In the genomic region with DNA sequence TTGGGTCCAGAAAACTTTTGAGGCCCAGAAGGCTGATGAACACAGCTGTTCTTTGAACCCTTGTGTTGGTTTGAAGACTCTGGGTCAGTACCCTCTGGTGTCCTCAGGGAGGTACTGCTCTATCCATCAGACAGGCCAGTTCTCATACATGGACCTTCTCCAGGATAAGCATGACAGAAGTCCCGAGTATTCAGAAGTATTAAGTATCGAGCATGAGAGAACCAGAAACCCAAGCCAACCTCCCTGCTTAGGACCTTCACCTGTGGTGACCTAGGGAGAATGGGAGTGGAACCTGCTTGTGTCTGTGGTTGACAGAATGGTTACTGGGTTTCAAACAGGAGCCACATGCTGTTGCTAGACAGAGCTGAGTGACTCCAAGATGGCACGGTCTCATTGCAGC, we compare ENCODE assay signal across 14 mouse cellular contexts.
"Had no signal": no experiment of that assay in that cellular context is flagged by ENCODE, and none has a peak within 500 bp of the region (broad histone marks: within the 10 kb centered on the region; RNA-seq: fewer than 3 reads in every experiment).

No protein-coding gene starts in this region.

- H3K36me3 ChIP-seq: liver, embryonic 13.5 days; lung, embryonic 15.5 days; midbrain, embryonic 12.5 days; stomach, embryonic 15.5 days had no signal

- DNase-seq: left cerebral cortex, postnatal 4 days; liver, embryonic 13.5 days; liver, postnatal 0 days; lung, postnatal 14 days; right cerebral cortex, postnatal 14 days; thymus, adult 2 months; thymus, postnatal 25 days had no signal

- ATAC-seq: intestine, embryonic 16.5 days; liver, postnatal 0 days had no signal

- H3K4me2 ChIP-seq: liver, embryonic 13.5 days; lung, embryonic 15.5 days; midbrain, embryonic 12.5 days; stomach, embryonic 15.5 days had no signal

- H3K4me3 ChIP-seq: layer of hippocampus, adult 2 months; liver, embryonic 13.5 days; lung, embryonic 15.5 days; megakaryocyte, embryonic 14.5 days; midbrain, embryonic 12.5 days; stomach, embryonic 15.5 days had no signal

- H3K9me3 ChIP-seq: liver, embryonic 13.5 days; lung, embryonic 15.5 days; midbrain, embryonic 12.5 days; stomach, embryonic 15.5 days had no signal

- H3K27ac ChIP-seq: layer of hippocampus, adult 2 months; liver, embryonic 13.5 days; lung, embryonic 15.5 days; macrophage; midbrain, embryonic 12.5 days; stomach, embryonic 15.5 days had no signal

- H3K27me3 ChIP-seq: liver, embryonic 13.5 days; lung, embryonic 15.5 days; stomach, embryonic 15.5 days had no signal

- H3K9ac ChIP-seq: liver, embryonic 13.5 days; liver, postnatal 0 days; lung, embryonic 15.5 days; midbrain, embryonic 12.5 days; stomach, embryonic 15.5 days had no signal
